Mouse (Mus musculus): ENCODE data around the gene Yju2. TPM values are rescaled to one million over a fixed set of nuclear protein-coding genes. Genes with fewer than 3 reads are reported as not detected.

Gene Yju2
- polyA plus RNA-seq, 1 experiment from 2014 or later: 11.4 TPM

Other genes with a start within 250 kb of the Yju2 start
- gene Pot1b, start 246.5 kb upstream of the Yju2 start, polyA plus RNA-seq (2015; fragmentation: Nextera tagmentation; extraction: Ambion mirVana): 5.2 and 6.1 TPM in 2 replicates
- 1.1 and 1.4 TPM in 2 replicates for gene Adgre4, start 209.1 kb upstream of the Yju2 start, polyA plus RNA-seq (2015; fragmentation: Nextera tagmentation; extraction: Ambion mirVana)
- 2.1 and 3.1 TPM in 2 replicates for gene Zfp119a, start 80.2 kb upstream of the Yju2 start, polyA plus RNA-seq (2015; fragmentation: Nextera tagmentation; extraction: Ambion mirVana)
- gene Zfp959, start 67.0 kb upstream of the Yju2 start, polyA plus RNA-seq (2015; fragmentation: Nextera tagmentation; extraction: Ambion mirVana): 6.5 and 7.7 TPM in 2 replicates
- 2.4 and 2.6 TPM in 2 replicates for gene Zfp119b, start 9.6 kb upstream of the Yju2 start, polyA plus RNA-seq (2015; fragmentation: Nextera tagmentation; extraction: Ambion mirVana)
- gene Ebi3, start 6.5 kb upstream of the Yju2 start, polyA plus RNA-seq (2015; fragmentation: Nextera tagmentation; extraction: Ambion mirVana): 4.6 and 5.0 TPM in 2 replicates
- gene Shd, start 11.4 kb downstream of the Yju2 start, polyA plus RNA-seq (2015; fragmentation: Nextera tagmentation; extraction: Ambion mirVana): 0.22 and 0.34 TPM in 2 replicates
- 0.56 and 0.69 TPM in 2 replicates for gene Fsd1, start 27.4 kb downstream of the Yju2 start, polyA plus RNA-seq (2015; fragmentation: Nextera tagmentation; extraction: Ambion mirVana)
- 1.5 and 1.8 TPM in 2 replicates for gene Stap2, start 46.5 kb downstream of the Yju2 start, polyA plus RNA-seq (2015; fragmentation: Nextera tagmentation; extraction: Ambion mirVana)
- 13.5 and 14.5 TPM in 2 replicates for gene Mpnd, start 46.6 kb downstream of the Yju2 start, polyA plus RNA-seq (2015; fragmentation: Nextera tagmentation; extraction: Ambion mirVana)
- gene Sh3gl1, start 77.5 kb downstream of the Yju2 start, polyA plus RNA-seq (2015; fragmentation: Nextera tagmentation; extraction: Ambion mirVana): 48.0 and 50.9 TPM in 2 replicates
- 19.8 and 27.1 TPM in 2 replicates for gene Chaf1a, start 81.3 kb downstream of the Yju2 start, polyA plus RNA-seq (2015; fragmentation: Nextera tagmentation; extraction: Ambion mirVana)
- gene Ubxn6, start 115.9 kb downstream of the Yju2 start, polyA plus RNA-seq (2015; fragmentation: Nextera tagmentation; extraction: Ambion mirVana): 14.2 and 15.6 TPM in 2 replicates
- 59.0 and 64.9 TPM in 2 replicates for gene Hdgfl2, start 120.5 kb downstream of the Yju2 start, polyA plus RNA-seq (2015; fragmentation: Nextera tagmentation; extraction: Ambion mirVana)
- gene Plin4, start 150.7 kb downstream of the Yju2 start, polyA plus RNA-seq (2015; fragmentation: Nextera tagmentation; extraction: Ambion mirVana): not detected in 2 replicates
- gene Plin5, start 158.5 kb downstream of the Yju2 start, polyA plus RNA-seq (2015; fragmentation: Nextera tagmentation; extraction: Ambion mirVana): 0.23 and 0.32 TPM in 2 replicates
- gene Lrg1, start 162.9 kb downstream of the Yju2 start, polyA plus RNA-seq (2015; fragmentation: Nextera tagmentation; extraction: Ambion mirVana): 0.36 and 0.43 TPM in 2 replicates
- 0.51 and 0.55 TPM in 2 replicates for gene Sema6b, start 181.2 kb downstream of the Yju2 start, polyA plus RNA-seq (2015; fragmentation: Nextera tagmentation; extraction: Ambion mirVana)
- gene Tnfaip8l1, start 203.4 kb downstream of the Yju2 start, polyA plus RNA-seq (2015; fragmentation: Nextera tagmentation; extraction: Ambion mirVana): 2.7 and 2.9 TPM in 2 replicates
- gene Mydgf, start 224.8 kb downstream of the Yju2 start, polyA plus RNA-seq (2015; fragmentation: Nextera tagmentation; extraction: Ambion mirVana): 59.2 and 66.7 TPM in 2 replicates